Mouse (Mus musculus): ENCODE results near the gene Stxbp3. TPM values are rescaled to one million over a fixed set of nuclear protein-coding genes. Genes with fewer than 3 reads are reported as not detected.
"Not testable (repeated sequence)": the region's sequence is repeated elsewhere in the genome, so short reads cannot be mapped to it uniquely, and the experiment has no call there.

Gene Stxbp3
- polyA plus RNA-seq, 2 experiments = 28.4 to 33.0 TPM

DNA sequence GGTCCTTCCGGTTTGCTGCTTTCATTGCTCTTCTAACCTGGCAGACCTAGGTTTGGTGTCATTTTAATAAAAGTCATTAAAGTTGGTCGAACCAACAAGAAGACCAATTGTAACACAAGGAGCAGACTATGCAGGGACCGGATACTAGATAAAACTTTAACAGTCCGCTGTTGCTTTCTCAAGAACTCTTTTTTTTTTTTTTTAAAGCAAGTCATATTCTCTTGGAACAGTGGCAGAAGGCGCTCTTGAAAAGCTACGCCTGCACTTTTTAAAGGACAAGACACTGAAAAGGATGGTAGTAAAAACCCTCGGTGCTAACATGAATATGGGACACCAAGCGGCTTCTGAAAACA lies 703 bp downstream of the Stxbp3 start:
- DNase-seq (ENCODE audit: low spot score) = peak; percentile 19
- Histone ChIP-seq H3K4me1 (ENCODE audit: control insufficient read depth, insufficient read depth, low read length) (peaks cover 14% of the 10 kb centered on the region), H3K27me3 (ENCODE audit: control insufficient read depth, insufficient read depth, low read length) (no peaks in the 10 kb centered on the region), H3K9ac (ENCODE audit: low read depth, low read length, severe bottlenecking) (peak overlapping the region; percentile 72), H3K27ac (replicated peaks; ENCODE audit: low read depth, low read length) (peak overlapping the region; percentile 75), H3K4me3 (replicated peaks; ENCODE audit: low read length) (peak overlapping the region; percentile 87), H3K36me3 (ENCODE audit: control insufficient read depth, insufficient read depth, low read length) (no peaks in the 10 kb centered on the region), H3K9me3 (ENCODE audit: control insufficient read depth, low read length) (no peaks in the 10 kb centered on the region), H3K4me2 (replicated peaks; ENCODE audit: low read depth, low read length, severe bottlenecking) (peak overlapping the region; percentile 58)
- no peak for TF ChIP-seq POLR2A (IDR thresholded peaks at IDR 0.05; ENCODE audit: borderline replicate concordance, extremely low read depth, insufficient read depth, insufficient read length)
- 4% methylated on average over 8 of the region's 8 CpGs for WGBS
- ATAC-seq (ENCODE audit: low FRiP score, low read depth) = no peak

DNA sequence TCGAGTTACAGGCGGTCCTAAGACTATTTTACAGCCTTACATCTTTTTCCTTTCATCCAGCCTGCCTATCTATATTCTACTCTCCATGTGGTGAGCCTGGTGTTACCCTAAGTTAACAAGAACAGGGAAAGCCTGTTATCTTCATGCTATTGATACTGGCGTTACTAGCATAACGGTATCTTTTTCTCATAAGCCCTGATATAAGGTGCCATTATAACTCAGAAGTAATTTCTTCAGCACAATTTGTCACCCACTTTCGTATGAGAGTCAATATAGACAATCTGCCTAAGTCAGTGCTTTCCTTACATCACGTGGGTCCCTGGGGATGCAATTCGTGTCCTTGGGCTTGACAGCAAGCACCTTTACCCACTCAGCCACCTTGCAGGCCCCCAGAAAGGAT lies 1.3 kb downstream of the Stxbp3 start:
- no peaks in the 10 kb centered on the region for H3K9me3 ChIP-seq (ENCODE audit: control insufficient read depth, low read length)
- ATAC-seq (ENCODE audit: low FRiP score, low read depth) = no peak
- no peak for TF ChIP-seq POLR2A (IDR thresholded peaks at IDR 0.05; ENCODE audit: borderline replicate concordance, extremely low read depth, insufficient read depth, insufficient read length)
- H3K4me2 ChIP-seq (replicated peaks; ENCODE audit: low read depth, low read length, severe bottlenecking) = peak overlapping the region; percentile 58
- H3K4me3 ChIP-seq (replicated peaks; ENCODE audit: low read length) = peak overlapping the region; percentile 87
- 83% methylated on average over 7 of the region's 7 CpGs for WGBS
- 0 out of 2 replicates have a peak overlapping the region, but pooled peaks have one; percentile 72 for H3K9ac ChIP-seq (ENCODE audit: low read depth, low read length, severe bottlenecking)
- DNase-seq (ENCODE audit: low spot score) = no peak
- H3K27ac ChIP-seq (replicated peaks; ENCODE audit: low read depth, low read length) = no peak overlapping the region
- H3K36me3 ChIP-seq (ENCODE audit: control insufficient read depth, insufficient read depth, low read length) = no peaks in the 10 kb centered on the region
- H3K27me3 ChIP-seq (ENCODE audit: control insufficient read depth, insufficient read depth, low read length) = no peaks in the 10 kb centered on the region
- peaks cover 14% of the 10 kb centered on the region for H3K4me1 ChIP-seq (ENCODE audit: control insufficient read depth, insufficient read depth, low read length)

DNA sequence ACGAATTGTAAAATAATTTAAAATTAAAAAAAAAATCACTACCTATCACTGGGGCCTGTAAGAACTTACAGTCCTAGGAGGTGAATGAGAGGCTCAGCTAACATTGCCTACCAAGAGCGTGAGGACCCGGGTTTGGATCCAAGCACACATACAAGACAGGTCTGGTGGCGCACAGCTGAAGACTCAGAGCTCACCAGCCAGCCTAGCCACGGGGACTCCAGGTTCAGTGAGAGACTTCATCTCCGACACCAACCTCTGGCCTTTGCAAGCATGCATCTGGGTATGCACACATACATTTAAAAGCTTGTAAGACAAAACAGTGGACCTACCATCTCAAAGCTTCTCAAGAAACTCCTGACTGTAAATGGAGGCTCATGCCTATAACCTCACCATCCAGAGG lies 3.4 kb downstream of the Stxbp3 start:
- no peak overlapping the region for H3K27ac ChIP-seq (replicated peaks; ENCODE audit: low read depth, low read length)
- no peaks in the 10 kb centered on the region for H3K36me3 ChIP-seq (ENCODE audit: control insufficient read depth, insufficient read depth, low read length)
- no peak overlapping the region for H3K4me2 ChIP-seq (replicated peaks; ENCODE audit: low read depth, low read length, severe bottlenecking)
- ATAC-seq (ENCODE audit: low FRiP score, low read depth) (no peak), DNase-seq (ENCODE audit: low spot score) (no peak)
- H3K4me3 ChIP-seq (replicated peaks; ENCODE audit: low read length) = no peak overlapping the region
- peaks cover 14% of the 10 kb centered on the region for H3K4me1 ChIP-seq (ENCODE audit: control insufficient read depth, insufficient read depth, low read length)
- H3K9ac ChIP-seq (ENCODE audit: low read depth, low read length, severe bottlenecking) = no peak overlapping the region
- H3K27me3 ChIP-seq (ENCODE audit: control insufficient read depth, insufficient read depth, low read length) = no peaks in the 10 kb centered on the region
- no peak for TF ChIP-seq POLR2A (IDR thresholded peaks at IDR 0.05; ENCODE audit: borderline replicate concordance, extremely low read depth, insufficient read depth, insufficient read length)
- 95% methylated on average over 6 of the region's 6 CpGs for WGBS
- H3K9me3 ChIP-seq (ENCODE audit: control insufficient read depth, low read length) = no peaks in the 10 kb centered on the region

DNA sequence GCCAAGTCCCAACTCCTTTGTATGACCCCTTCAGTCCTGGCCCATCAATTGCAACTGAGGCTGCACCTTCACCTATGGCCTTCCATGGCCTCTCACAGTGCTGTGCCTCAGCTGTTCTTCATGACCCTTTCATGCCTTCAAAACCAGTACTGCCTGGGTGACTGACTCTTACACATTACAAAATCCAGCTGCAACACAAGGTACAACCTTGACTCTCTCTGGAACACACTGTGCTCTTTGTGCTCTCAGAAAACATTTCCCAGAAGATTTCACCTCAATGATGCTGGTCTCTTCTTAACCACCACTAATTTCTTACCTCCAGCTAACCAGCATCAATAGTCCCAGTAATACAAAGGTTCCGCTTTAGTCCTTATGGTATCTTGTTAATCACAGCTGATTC lies 6.6 kb downstream of the Stxbp3 start:
- not testable (repeated sequence) for DNase-seq (ENCODE audit: low spot score); H3K4me1 ChIP-seq (ENCODE audit: control insufficient read depth, insufficient read depth, low read length); H3K36me3 ChIP-seq (ENCODE audit: control insufficient read depth, insufficient read depth, low read length); ATAC-seq (ENCODE audit: low FRiP score, low read depth); H3K27me3 ChIP-seq (ENCODE audit: control insufficient read depth, insufficient read depth, low read length); H3K4me2 ChIP-seq (replicated peaks; ENCODE audit: low read depth, low read length, severe bottlenecking); H3K4me3 ChIP-seq (replicated peaks; ENCODE audit: low read length); H3K9me3 ChIP-seq (ENCODE audit: control insufficient read depth, low read length); H3K27ac ChIP-seq (replicated peaks; ENCODE audit: low read depth, low read length); H3K9ac ChIP-seq (ENCODE audit: low read depth, low read length, severe bottlenecking)
- WGBS = 97% methylated on average over 1 of the region's 1 CpGs

DNA sequence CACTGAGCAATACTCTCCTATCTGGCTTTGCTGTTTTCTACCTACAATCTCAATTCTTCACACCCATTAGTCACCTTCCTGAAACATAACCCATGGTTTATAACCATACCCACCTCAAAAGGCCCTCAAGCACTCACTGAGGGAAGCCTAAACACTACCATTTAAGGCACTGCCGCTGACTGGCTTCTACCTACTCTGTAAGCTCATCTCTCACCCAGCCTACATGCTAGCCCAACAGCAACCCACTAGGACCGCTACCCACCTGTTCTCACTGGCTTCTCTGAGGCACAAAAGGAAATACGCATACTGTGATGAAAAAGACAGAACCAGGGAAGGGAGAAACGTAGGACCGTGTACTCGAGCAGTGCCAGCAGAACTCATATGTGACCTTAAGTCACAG lies 8.6 kb downstream of the Stxbp3 start:
- TF ChIP-seq POLR2A (IDR thresholded peaks at IDR 0.05; ENCODE audit: borderline replicate concordance, extremely low read depth, insufficient read depth, insufficient read length) = no peak
- Histone ChIP-seq H3K4me3 (replicated peaks; ENCODE audit: low read length) (no peak overlapping the region), H3K36me3 (ENCODE audit: control insufficient read depth, insufficient read depth, low read length) (peaks cover 9% of the 10 kb centered on the region), H3K27me3 (ENCODE audit: control insufficient read depth, insufficient read depth, low read length) (no peaks in the 10 kb centered on the region), H3K4me1 (ENCODE audit: control insufficient read depth, insufficient read depth, low read length) (no peaks in the 10 kb centered on the region), H3K4me2 (replicated peaks; ENCODE audit: low read depth, low read length, severe bottlenecking) (no peak overlapping the region), H3K9ac (ENCODE audit: low read depth, low read length, severe bottlenecking) (no peak overlapping the region), H3K9me3 (ENCODE audit: control insufficient read depth, low read length) (no peaks in the 10 kb centered on the region), H3K27ac (replicated peaks; ENCODE audit: low read depth, low read length) (no peak overlapping the region)
- 93% methylated on average over 6 of the region's 6 CpGs for WGBS
- ATAC-seq (ENCODE audit: low FRiP score, low read depth) (no peak), DNase-seq (ENCODE audit: low spot score) (no peak)

DNA sequence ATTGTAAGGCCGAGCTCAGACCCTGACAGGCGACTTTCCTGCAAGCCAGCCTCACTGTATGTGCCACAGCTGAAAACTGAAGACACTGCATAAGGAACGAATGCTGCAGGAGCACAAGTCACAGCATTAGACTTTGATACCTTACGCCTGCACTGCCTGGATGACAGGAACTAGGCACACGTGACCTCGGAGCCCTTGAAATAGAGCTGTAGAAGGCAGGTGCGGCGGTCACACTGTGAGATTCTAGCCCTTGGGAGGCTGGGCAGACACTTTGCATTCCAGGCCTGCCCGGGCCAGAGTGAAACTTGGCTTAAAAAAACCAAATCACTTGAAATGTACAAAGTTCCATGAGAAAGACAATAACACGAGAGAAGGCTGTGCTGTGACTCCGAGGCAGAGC lies 9.8 kb downstream of the Stxbp3 start:
- Histone ChIP-seq H3K27ac (replicated peaks; ENCODE audit: low read depth, low read length) (no peak overlapping the region), H3K4me3 (replicated peaks; ENCODE audit: low read length) (no peak overlapping the region), H3K9ac (ENCODE audit: low read depth, low read length, severe bottlenecking) (no peak overlapping the region), H3K4me2 (replicated peaks; ENCODE audit: low read depth, low read length, severe bottlenecking) (no peak overlapping the region), H3K36me3 (ENCODE audit: control insufficient read depth, insufficient read depth, low read length) (peaks cover 19% of the 10 kb centered on the region), H3K9me3 (ENCODE audit: control insufficient read depth, low read length) (no peaks in the 10 kb centered on the region), H3K27me3 (ENCODE audit: control insufficient read depth, insufficient read depth, low read length) (no peaks in the 10 kb centered on the region), H3K4me1 (ENCODE audit: control insufficient read depth, insufficient read depth, low read length) (no peaks in the 10 kb centered on the region)
- DNase-seq (ENCODE audit: low spot score) (no peak), ATAC-seq (ENCODE audit: low FRiP score, low read depth) (peak; percentile 57; the same call in 1 of the 2 replicates)
- WGBS = 69% methylated on average over 11 of the region's 11 CpGs
- TF ChIP-seq POLR2A (IDR thresholded peaks at IDR 0.05; ENCODE audit: borderline replicate concordance, extremely low read depth, insufficient read depth, insufficient read length) = no peak
